Mouse (Mus musculus) heart, postnatal 0 days (tissue): ENCODE data around the gene Bsg. TPM values are rescaled to one million over a fixed set of nuclear protein-coding genes. Genes with fewer than 3 reads are reported as not detected.

Experiments used
- ATAC-seq: fragments of 200-750 bp; cut with Nextera tagmentation; 2 replicates; pipeline ENCODE4 v1.8.0; 2017; ENCODE audit warnings: low read depth, moderate number of reproducible peaks, moderate library complexity; ENCODE audit not compliant: insufficient read depth
- DNase-seq: peaks from one replicate; pipeline ENCODE4 v3.0.0-alpha.2; 2016; ENCODE audit warnings: low spot score
- H3K27ac ChIP-seq: fragments of 300-500 bp; sonication (generic); 2 replicates; pipeline ENCODE4 v1.5.1; 2014; ENCODE audit warnings: low read depth, mild to moderate bottlenecking
- H3K27me3 ChIP-seq: fragments of 300-500 bp; sonication (generic); 2 replicates; pipeline ENCODE4 v1.6.1; 2014; ENCODE audit warnings: low read length, mixed read lengths; ENCODE audit not compliant: control insufficient read depth, insufficient read depth
- H3K36me3 ChIP-seq: fragments of 300-500 bp; sonication (generic); replicated peaks from 2 replicates; pipeline ENCODE4 v1.6.1; 2014; ENCODE audit warnings: low read length, mixed read lengths; ENCODE audit not compliant: control insufficient read depth, insufficient read depth
- H3K4me1 ChIP-seq: fragments of 300-500 bp; sonication (generic); 2 replicates; pipeline ENCODE4 v1.6.1; 2014; ENCODE audit warnings: antibody characterized with exemption; ENCODE audit not compliant: control insufficient read depth, insufficient read depth
- H3K4me2 ChIP-seq: fragments of 300-500 bp; sonication (generic); 2 replicates; pipeline ENCODE4 v1.6.1; 2014; ENCODE audit warnings: low read depth, mild to moderate bottlenecking, low read length, moderate library complexity
- H3K4me3 ChIP-seq: fragments of 300-500 bp; sonication (generic); 2 replicates; pipeline ENCODE4 v1.5.1; 2014; ENCODE audit warnings: low read depth, low read length
- H3K9ac ChIP-seq: fragments of 300-500 bp; sonication (generic); replicated peaks from 2 replicates; pipeline ENCODE4 v1.6.1; 2014; ENCODE audit warnings: low read depth, low read length, mixed read lengths
- H3K9me3 ChIP-seq: fragments of 300-500 bp; sonication (generic); replicated peaks from 2 replicates; pipeline ENCODE4 v1.6.1; 2016; ENCODE audit warnings: low read length; ENCODE audit not compliant: control insufficient read depth
- CTCF ChIP-seq: IDR thresholded peaks from 2 replicates; pipeline ENCODE4 v1.5.1; 2016; ENCODE audit warnings: antibody characterized with exemption, control low read depth, low read depth
- EP300 ChIP-seq: IDR thresholded peaks from 2 replicates; pipeline ENCODE4 v1.6.1; 2016; ENCODE audit warnings: antibody characterized with exemption, low read depth
- WGBS: fragments of 180-500 bp; shearing (Covaris S2); extraction: QIAGEN DNeasy Blood & Tissue Kit; methylation state at CpG from one replicate; pipeline ENCODE4 v1.1.7; 2014; 5-methylcytosine and 5-hydroxymethylcytosine counted together
- polyA plus RNA-seq: library from polyadenylated mRNA; unstranded; fragments of >200 nt; fragmentation: Nextera tagmentation; extraction: Ambion mirVana; gene quantifications from 2 replicates; pipeline ENCODE4 v1.2.1, GENCODE M21; 2015
- total RNA-seq: library from RNA; depleted of rRNA; stranded (reverse); fragments of >200 nt; gene quantifications from 2 replicates; pipeline ENCODE4 v1.2.3, GENCODE M21; 2014; ENCODE audit warnings: low replicate concordance

Bsg gene
- total and polyA plus RNA-seq, 2 experiments from 2014 or later = 1,260 to 1,606 TPM

DNA sequence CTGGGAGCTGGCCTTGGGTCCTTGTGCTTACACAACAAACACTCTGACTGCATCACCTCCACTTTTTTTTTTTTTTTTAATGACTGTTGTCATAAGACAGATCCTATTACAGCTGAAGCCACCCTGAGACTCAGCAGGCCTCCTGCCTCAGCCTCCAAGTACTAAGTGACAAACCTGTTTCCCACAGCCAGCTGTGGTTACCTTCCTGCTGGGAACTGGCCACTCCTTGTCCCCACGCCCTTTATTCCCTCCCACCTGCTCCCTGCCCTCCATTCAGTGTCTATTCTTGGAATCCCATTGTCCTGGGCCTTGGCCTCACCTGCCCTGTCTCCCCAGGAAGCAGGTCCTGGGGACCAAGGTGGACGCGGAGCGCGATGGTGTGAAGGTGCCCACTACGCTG lies 16.8 kb upstream of the Bsg start:
- 94% methylated on average over 6 of the region's 6 CpGs for WGBS
- no peak for ATAC-seq
- H3K36me3 ChIP-seq = peaks cover 50% of the 10 kb centered on the region

DNA sequence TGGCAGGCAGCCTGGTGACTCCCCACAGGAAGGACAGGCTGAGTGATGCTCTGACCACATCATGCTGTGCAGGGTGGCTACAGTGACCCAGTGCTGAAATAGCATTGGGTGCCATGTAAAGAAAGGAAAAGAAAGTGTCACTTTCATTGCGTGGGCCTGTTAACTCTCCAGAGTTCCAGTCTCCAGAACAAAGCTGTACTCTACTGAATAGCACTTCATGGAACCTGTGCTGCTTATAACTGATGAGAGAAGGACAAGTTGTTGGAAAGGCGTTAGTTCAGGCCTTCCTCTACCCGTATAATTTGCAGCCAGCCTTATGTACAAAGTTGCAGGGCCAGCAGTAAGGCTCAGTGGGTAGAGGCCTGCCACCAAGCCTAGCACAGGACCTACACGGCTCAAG lies 15.6 kb upstream of the Bsg start, which contains the start of gene Gzmm:
Gene Gzmm (plus strand): TSS at position 301 of the 400 bp plus-strand sequence.
- H3K9me3 ChIP-seq = no peaks in the 10 kb centered on the region
- no peak for DNase-seq
- no peak within 1 kb of the TSS for H3K4me3 ChIP-seq
- H3K9ac ChIP-seq = no peak within 1 kb of the TSS
- H3K27ac ChIP-seq = no peak within 1 kb of the TSS
- TF ChIP-seq EP300 = no peak
- TF ChIP-seq CTCF = no peak
- no peak for ATAC-seq
- peaks cover 50% of the 10 kb centered on the region for H3K36me3 ChIP-seq
- WGBS = 73% methylated on average over 4 of the region's 4 CpGs
- no peaks in the 10 kb centered on the region for H3K27me3 ChIP-seq
- peaks cover 23% of the 10 kb centered on the region for H3K4me1 ChIP-seq
- no peak within 1 kb of the TSS for H3K4me2 ChIP-seq

More for the DNA sequence above, 16.8 kb upstream of the Bsg start:
- H3K4me1 ChIP-seq = peaks cover 30% of the 10 kb centered on the region
- no peaks in the 10 kb centered on the region for H3K9me3 ChIP-seq
- no peaks in the 10 kb centered on the region for H3K27me3 ChIP-seq
- H3K4me2 ChIP-seq = no peak overlapping the region
- DNase-seq = no peak
- H3K27ac ChIP-seq = peak overlapping the region; percentile 91
- no peak overlapping the region for H3K9ac ChIP-seq
- TF ChIP-seq EP300 = no peak
- TF ChIP-seq CTCF = no peak
- H3K4me3 ChIP-seq = no peak overlapping the region

DNA sequence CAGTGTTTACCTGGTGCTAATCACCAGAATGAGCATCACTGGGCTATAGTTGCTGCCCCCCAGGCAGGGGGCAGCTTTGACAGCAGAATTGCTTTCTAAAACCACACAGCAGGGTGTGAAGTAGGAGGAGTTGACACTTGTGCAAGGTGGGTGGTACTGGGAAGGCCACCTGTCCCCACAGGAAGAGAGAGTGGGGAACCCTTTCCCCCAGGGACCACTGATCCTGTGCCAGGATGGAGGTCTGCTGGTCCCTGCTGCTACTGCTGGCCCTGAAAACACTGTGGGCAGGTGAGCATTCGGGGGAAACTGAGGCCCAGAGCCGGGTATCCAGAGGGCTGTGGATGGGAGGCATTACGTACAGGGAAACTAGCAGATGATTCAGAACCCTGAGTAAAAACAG lies 15.1 kb upstream of the Bsg start:
- Histone ChIP-seq H3K27me3 (no peaks in the 10 kb centered on the region), H3K9me3 (no peaks in the 10 kb centered on the region), H3K4me2 (no peak overlapping the region), H3K27ac (no peak overlapping the region), H3K36me3 (peaks cover 50% of the 10 kb centered on the region), H3K4me1 (peaks cover 19% of the 10 kb centered on the region), H3K4me3 (no peak overlapping the region), H3K9ac (no peak overlapping the region)
- WGBS = 91% methylated on average over 3 of the region's 3 CpGs
- no peak for TF ChIP-seq CTCF
- TF ChIP-seq EP300 = no peak
- no peak for DNase-seq
- ATAC-seq = no peak

DNA sequence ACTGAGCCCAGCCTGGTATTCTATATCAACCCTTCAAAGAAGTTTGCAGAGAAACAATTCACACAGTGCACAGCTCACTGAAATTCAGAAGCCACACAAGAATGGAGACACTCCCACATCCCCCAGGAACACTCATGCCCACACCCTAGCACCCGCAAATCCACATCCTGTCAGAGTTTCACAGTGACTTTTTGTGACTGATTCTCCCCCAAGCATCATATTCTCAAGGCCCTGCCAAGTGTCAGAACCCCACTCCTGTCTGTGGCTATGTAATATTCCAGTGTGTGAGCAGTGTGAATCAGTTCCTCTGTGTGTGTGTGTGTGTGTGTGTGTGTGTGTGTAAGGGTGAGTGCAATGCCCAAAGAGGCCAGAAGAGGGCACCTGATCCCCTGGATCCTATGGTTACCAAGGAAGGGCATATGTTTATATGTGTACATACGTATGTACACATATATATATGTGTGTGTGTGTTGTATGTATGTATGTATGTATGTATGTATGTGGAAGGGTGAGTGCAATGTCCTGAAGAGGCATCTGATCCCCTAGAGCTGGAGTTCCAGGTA lies 12.2 kb upstream of the Bsg start:
- peak; percentile 29; the same call in 1 of the 2 replicates for TF ChIP-seq CTCF
- TF ChIP-seq EP300 = no peak
- no peak for ATAC-seq
- 94% methylated on average over 2 of the region's 2 CpGs for WGBS

DNA sequence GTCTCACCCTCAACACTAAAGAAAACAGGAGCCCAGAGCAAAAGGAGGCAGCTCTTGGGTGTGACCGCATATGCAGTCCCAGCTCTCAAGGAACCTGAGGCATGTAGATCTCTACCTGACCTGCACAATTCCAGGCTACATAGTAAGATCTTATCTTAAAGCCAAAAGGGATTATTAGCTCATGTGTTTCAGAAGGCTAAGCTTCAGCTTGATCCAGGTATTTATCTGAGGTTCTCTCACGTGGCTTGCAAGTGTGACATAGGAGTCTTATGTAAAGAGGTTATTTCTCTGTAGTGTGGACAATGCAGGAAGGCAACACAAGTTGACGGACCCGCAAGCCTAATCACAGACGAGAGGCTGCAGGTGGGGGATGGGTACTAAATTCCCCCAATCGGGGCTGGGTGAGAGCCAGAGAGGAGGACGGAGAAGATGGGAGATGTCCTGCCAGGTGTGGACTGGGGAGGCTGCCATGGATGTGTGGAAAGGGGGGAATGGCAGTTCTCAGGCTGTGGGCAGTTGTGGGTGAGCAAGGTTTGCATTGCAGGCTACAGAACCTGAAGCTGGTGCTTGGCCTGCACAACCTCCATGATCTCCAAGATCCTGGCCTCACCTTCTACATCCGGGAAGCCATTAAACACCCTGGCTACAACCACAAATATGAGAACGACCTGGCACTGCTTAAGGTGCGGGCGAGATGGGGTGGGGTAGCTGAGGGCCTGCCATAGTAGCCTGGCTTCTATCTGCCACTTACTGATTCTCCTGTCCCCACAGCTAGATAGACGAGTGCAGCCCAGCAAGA lies 10.5 kb upstream of the Bsg start:
- H3K4me1 ChIP-seq = peaks cover 23% of the 10 kb centered on the region
- ATAC-seq = no peak
- TF ChIP-seq EP300 = no peak
- no peak for TF ChIP-seq CTCF
- H3K9me3 ChIP-seq = no peaks in the 10 kb centered on the region
- H3K36me3 ChIP-seq = peaks cover 6% of the 10 kb centered on the region
- no peak overlapping the region for H3K4me2 ChIP-seq
- H3K4me3 ChIP-seq = no peak overlapping the region
- peak overlapping the region; percentile 86 for H3K27ac ChIP-seq
- H3K9ac ChIP-seq = no peak overlapping the region
- no peaks in the 10 kb centered on the region for H3K27me3 ChIP-seq
- 55% methylated on average over 12 of the region's 12 CpGs for WGBS
- no peak for DNase-seq

More for the DNA sequence above, 12.2 kb upstream of the Bsg start:
- Histone ChIP-seq H3K27ac (no peak overlapping the region), H3K4me3 (no peak overlapping the region), H3K4me1 (peaks cover 24% of the 10 kb centered on the region), H3K9ac (no peak overlapping the region), H3K27me3 (no peaks in the 10 kb centered on the region), H3K4me2 (no peak overlapping the region), H3K36me3 (peaks cover 23% of the 10 kb centered on the region), H3K9me3 (no peaks in the 10 kb centered on the region)
- DNase-seq = no peak
